Mouse (Mus musculus): Measurements from ENCODE around the gene Rgs10. TPM values are rescaled to one million over a fixed set of nuclear protein-coding genes. Genes with fewer than 3 reads are reported as not detected.

The Rgs10 gene
- polyA plus RNA-seq, 1 experiment from 2014 or later = 13.8 TPM

Other genes with a start within 250 kb of the Rgs10 start
- gene Cox6a2, start 212.4 kb downstream of the Rgs10 start, polyA plus RNA-seq (2015; fragmentation: Nextera tagmentation; extraction: Ambion mirVana) = 39.0 and 132 TPM in 2 replicates
- 16.8 and 18.4 TPM in 2 replicates for gene Armc5, start 181.4 kb downstream of the Rgs10 start, polyA plus RNA-seq (2015; fragmentation: Nextera tagmentation; extraction: Ambion mirVana)
- gene 9130023H24Rik, start 180.7 kb downstream of the Rgs10 start, polyA plus RNA-seq (2015; fragmentation: Nextera tagmentation; extraction: Ambion mirVana) = 7.4 and 9.1 TPM in 2 replicates
- gene Tgfb1i1, start 171.9 kb downstream of the Rgs10 start, polyA plus RNA-seq (2015; fragmentation: Nextera tagmentation; extraction: Ambion mirVana) = 58.2 and 72.5 TPM in 2 replicates
- not detected in 2 replicates for gene Slc5a2, start 153.1 kb downstream of the Rgs10 start, polyA plus RNA-seq (2015; fragmentation: Nextera tagmentation; extraction: Ambion mirVana)
- gene BC017158, start 120.6 kb downstream of the Rgs10 start, polyA plus RNA-seq (2015; fragmentation: Nextera tagmentation; extraction: Ambion mirVana) = 25.2 and 26.3 TPM in 2 replicates
- gene Tial1, start 43.0 kb upstream of the Rgs10 start, polyA plus RNA-seq (2015; fragmentation: Nextera tagmentation; extraction: Ambion mirVana) = 23.5 and 27.4 TPM in 2 replicates
- 21.8 and 23.0 TPM in 2 replicates for gene Bag3, start 104.9 kb upstream of the Rgs10 start, polyA plus RNA-seq (2015; fragmentation: Nextera tagmentation; extraction: Ambion mirVana)
- gene Inpp5f, start 192.6 kb upstream of the Rgs10 start, polyA plus RNA-seq (2015; fragmentation: Nextera tagmentation; extraction: Ambion mirVana) = 14.4 and 16.9 TPM in 2 replicates

All from limb, embryonic 15.5 days (tissue).